Mouse (Mus musculus) megakaryocyte-erythroid progenitor cell, adult 5-6 weeks (primary cell): ENCODE measurements around the gene Nrn1. TPM values are rescaled to one million over a fixed set of nuclear protein-coding genes. Genes with fewer than 3 reads are reported as not detected.

Experiments
- ATAC-seq: replicated peaks from 2 replicates; pipeline ENCODE4 v1.8.0; 2016; ENCODE audit warnings: mild to moderate bottlenecking, inconsistent platforms; ENCODE audit not compliant: severe bottlenecking, poor library complexity, low FRiP score, low TSS enrichment
- total RNA-seq, 2 experiments: library from RNA; stranded (forward) in 1 of 2; stranded (reverse) in 1 of 2; fragments of 200-1000, 215-1000 nt in 1 of 2; fragments of >200 nt in 1 of 2; fragmentation: Nextera tagmentation in 1 of 2; gene quantifications; 2 replicates each; pipeline ENCODE4 v1.2.3; 2014 to 2017

The Nrn1 gene
- total RNA-seq (2014; fragmentation: Nextera tagmentation) (not detected in 2 replicates), total RNA-seq (2017) (not detected in 2 replicates)

GRCm38 (mm10) chr13:36734731-36735571 is at the start of gene Nrn1:
Gene Nrn1, minus strand, starts transcription at chr13:36735131.
- no peak for ATAC-seq

- no peak for ATAC-seq
Measured at GRCm38 (mm10) chr13:36779626-36780025, 44.7 kb upstream of the Nrn1 start.

GRCm38 (mm10) chr13:36766801-36767200 is 31.9 kb upstream of the Nrn1 start:
- ATAC-seq = no peak

- no peak for ATAC-seq
Measured at GRCm38 (mm10) chr13:36751861-36752260, 16.9 kb upstream of the Nrn1 start.

- ATAC-seq = no peak
Measured at GRCm38 (mm10) chr13:36750056-36750455, 15.1 kb upstream of the Nrn1 start.

GRCm38 (mm10) chr13:36736619-36736996 is 1.7 kb upstream of the Nrn1 start:
- no peak for ATAC-seq

GRCm38 (mm10) chr13:36735901-36736618 is 1.1 kb upstream of the Nrn1 start:
- ATAC-seq = no peak

GRCm38 (mm10) chr13:36733989-36734690 is 791 bp downstream of the Nrn1 start:
- ATAC-seq = no peak

- no peak for ATAC-seq
Measured at GRCm38 (mm10) chr13:36733566-36733965, 1.4 kb downstream of the Nrn1 start.

- no peak for ATAC-seq
Measured at GRCm38 (mm10) chr13:36732891-36733490, 1.9 kb downstream of the Nrn1 start.

- no peak for ATAC-seq
Measured at GRCm38 (mm10) chr13:36731931-36732461, 2.9 kb downstream of the Nrn1 start.

- ATAC-seq = no peak
Measured at GRCm38 (mm10) chr13:36731016-36731930, 3.7 kb downstream of the Nrn1 start.

- no peak for ATAC-seq
Measured at GRCm38 (mm10) chr13:36730341-36730761, 4.6 kb downstream of the Nrn1 start.

GRCm38 (mm10) chr13:36729731-36730340 is 5.1 kb downstream of the Nrn1 start:
- no peak for ATAC-seq

- no peak for ATAC-seq
Measured at GRCm38 (mm10) chr13:36728509-36728908, 6.4 kb downstream of the Nrn1 start.

- ATAC-seq = no peak
Measured at GRCm38 (mm10) chr13:36727779-36728470, 7.0 kb downstream of the Nrn1 start.

- no peak for ATAC-seq
Measured at GRCm38 (mm10) chr13:36726951-36727778, 7.8 kb downstream of the Nrn1 start.
